Mouse (Mus musculus): ENCODE results near the gene Phactr2. TPM values are rescaled to one million over a fixed set of nuclear protein-coding genes. Genes with fewer than 3 reads are reported as not detected.

The Phactr2 gene
- total and polyA plus RNA-seq, 3 experiments: not detected

DNA sequence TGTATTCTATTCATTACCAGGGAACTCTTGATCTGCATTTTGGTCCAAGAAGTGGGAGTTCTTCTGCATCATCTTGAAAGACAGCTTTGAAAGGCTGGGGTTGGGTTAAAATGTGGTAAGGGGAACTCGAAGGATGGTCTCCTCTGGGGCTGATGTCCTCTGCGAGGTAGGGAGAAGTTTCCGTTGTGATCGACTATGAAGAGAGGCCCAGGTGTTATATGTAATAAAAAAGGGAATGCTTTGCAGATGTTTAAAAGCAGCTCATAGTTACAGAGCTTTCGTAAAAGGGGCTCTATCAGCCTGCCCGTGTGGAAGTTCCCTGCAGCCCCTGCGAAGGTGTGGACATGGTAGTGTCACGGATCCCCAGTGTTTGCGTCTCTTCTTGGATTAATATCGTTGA lies 50.2 kb downstream of the Phactr2 start:
- no peaks in the 10 kb centered on the region for H3K9me3 ChIP-seq (replicated peaks; ENCODE audit: insufficient read depth, low read length)
- no peaks in the 10 kb centered on the region for H3K27me3 ChIP-seq (ENCODE audit: control insufficient read depth in 1 of 2, insufficient read depth in 2 of 2, low read length in 2 of 2)
- no peak overlapping the region for H3K27ac ChIP-seq (ENCODE audit: control insufficient read depth, low read depth, low read length)
- TF ChIP-seq KAT2A (conservative IDR thresholded peaks at IDR 0.05; ENCODE audit: low read depth, low read length) (no peak), BHLHE40 (IDR thresholded peaks at IDR 0.05; ENCODE audit: borderline replicate concordance, low read depth, low read length) (no peak), MAX (IDR thresholded peaks at IDR 0.05; ENCODE audit: low read length) (no peak), POLR2A (IDR thresholded peaks at IDR 0.05; ENCODE audit: control insufficient read depth in 1 of 2, insufficient read depth in 1 of 2, low read depth in 1 of 2, low read length in 2 of 2, poor library complexity in 1 of 2) (no peak), MEF2A (IDR thresholded peaks at IDR 0.05; ENCODE audit: extremely low read depth, insufficient replicate concordance, low read depth, low read length, poor library complexity, severe bottlenecking) (no peak), MYB (IDR thresholded peaks at IDR 0.05; ENCODE audit: low read depth, low read length) (no peak), SIN3A (IDR thresholded peaks at IDR 0.05; ENCODE audit: low read length) (no peak), ZMIZ1 (IDR thresholded peaks at IDR 0.05; ENCODE audit: low read depth, low read length) (no peak)
- H3K9ac ChIP-seq (ENCODE audit: control insufficient read depth, low read depth, low read length, poor library complexity, severe bottlenecking): no peak overlapping the region
- no peak overlapping the region for H3K4me3 ChIP-seq (ENCODE audit: control insufficient read depth in 1 of 2, insufficient read depth in 1 of 2, low read depth in 2 of 2, low read length in 2 of 2)
- H3K4me1 ChIP-seq (ENCODE audit: control insufficient read depth in 1 of 2, insufficient read depth in 2 of 2, low read length in 2 of 2): no peaks in the 10 kb centered on the region
- H3K36me3 ChIP-seq (ENCODE audit: control insufficient read depth in 1 of 2, insufficient read depth in 2 of 2, low read length in 2 of 2): no peaks in the 10 kb centered on the region
- H3K79me2 ChIP-seq (ENCODE audit: control insufficient read depth, insufficient read depth, low read length, poor library complexity): no peaks in the 10 kb centered on the region
- DNase-seq (ENCODE audit: low read depth, low spot score): no peak

DNA sequence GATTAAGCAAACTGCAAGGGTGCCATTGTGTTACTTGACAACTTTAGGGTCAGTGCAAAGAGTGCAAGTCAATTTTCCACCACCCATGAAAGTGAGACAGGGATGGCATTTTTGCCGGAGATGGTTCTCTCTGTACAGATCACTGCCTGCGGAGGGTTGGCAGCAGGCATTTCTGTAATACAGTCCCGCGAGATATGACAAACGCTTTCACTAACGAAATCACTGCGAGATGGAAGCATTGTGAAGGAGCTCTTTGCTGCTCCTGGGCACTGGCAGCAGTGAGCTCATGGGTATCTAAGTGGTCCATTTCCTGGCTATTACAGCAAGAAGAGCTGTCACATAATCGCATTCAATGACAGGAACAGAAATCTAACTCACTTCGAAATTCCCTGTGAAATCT lies 52.1 kb downstream of the Phactr2 start:
- Histone ChIP-seq H3K27ac (ENCODE audit: control insufficient read depth, low read depth, low read length) (no peak overlapping the region), H3K4me1 (ENCODE audit: control insufficient read depth in 1 of 2, insufficient read depth in 2 of 2, low read length in 2 of 2) (no peaks in the 10 kb centered on the region), H3K9me3 (replicated peaks; ENCODE audit: insufficient read depth, low read length) (no peaks in the 10 kb centered on the region), H3K4me3 (ENCODE audit: control insufficient read depth in 1 of 2, insufficient read depth in 1 of 2, low read depth in 2 of 2, low read length in 2 of 2) (no peak overlapping the region), H3K9ac (ENCODE audit: control insufficient read depth, low read depth, low read length, poor library complexity, severe bottlenecking) (no peak overlapping the region), H3K79me2 (ENCODE audit: control insufficient read depth, insufficient read depth, low read length, poor library complexity) (no peaks in the 10 kb centered on the region), H3K27me3 (ENCODE audit: control insufficient read depth in 1 of 2, insufficient read depth in 2 of 2, low read length in 2 of 2) (no peaks in the 10 kb centered on the region), H3K36me3 (ENCODE audit: control insufficient read depth in 1 of 2, insufficient read depth in 2 of 2, low read length in 2 of 2) (no peaks in the 10 kb centered on the region)
- TF ChIP-seq MAFK (IDR thresholded peaks at IDR 0.05; ENCODE audit: borderline replicate concordance, low read depth, low read length): no peak
- no peak for TF ChIP-seq HCFC1 (IDR thresholded peaks at IDR 0.05; ENCODE audit: low read depth, low read length)
- TF ChIP-seq ZC3H11A (IDR thresholded peaks at IDR 0.05; ENCODE audit: low read depth, low read length): no peak
- TF ChIP-seq BHLHE40 (IDR thresholded peaks at IDR 0.05; ENCODE audit: borderline replicate concordance, low read depth, low read length): no peak
- TF ChIP-seq ZMIZ1 (IDR thresholded peaks at IDR 0.05; ENCODE audit: low read depth, low read length): no peak
- no peak for TF ChIP-seq ZKSCAN1 (IDR thresholded peaks at IDR 0.05; ENCODE audit: low read depth, low read length)
- TF ChIP-seq ETS1 (IDR thresholded peaks at IDR 0.05; ENCODE audit: low read depth, low read length): no peak
- no peak for TF ChIP-seq TBP (IDR thresholded peaks at IDR 0.05; ENCODE audit: low read depth, low read length)
- TF ChIP-seq TCF12 (IDR thresholded peaks at IDR 0.05; ENCODE audit: low read depth, low read length): no peak
- TF ChIP-seq UBTF (IDR thresholded peaks at IDR 0.05; ENCODE audit: borderline replicate concordance, insufficient read depth, low read depth, low read length): no peak
- TF ChIP-seq CHD2 (IDR thresholded peaks at IDR 0.05; ENCODE audit: low read length): no peak
- no peak for TF ChIP-seq RCOR1 (IDR thresholded peaks at IDR 0.05; ENCODE audit: low read depth, low read length)
- no peak for TF ChIP-seq USF2 (IDR thresholded peaks at IDR 0.05; ENCODE audit: borderline replicate concordance in 1 of 2, insufficient read depth in 1 of 2, low read depth in 1 of 2, low read length in 2 of 2)
- TF ChIP-seq POLR2AphosphoS5 (IDR thresholded peaks at IDR 0.05; ENCODE audit: borderline replicate concordance, low read depth, low read length): no peak
- TF ChIP-seq GATA1 (IDR thresholded peaks at IDR 0.05; ENCODE audit: low read depth, low read length): no peak
- TF ChIP-seq POLR2AphosphoS2 (IDR thresholded peaks at IDR 0.05; ENCODE audit: low read length): no peak
- TF ChIP-seq CTCF (IDR thresholded peaks at IDR 0.05 in 2 of 3, conservative IDR thresholded peaks at IDR 0.05 in 1 of 3; ENCODE audit: control insufficient read depth in 1 of 3, insufficient read depth in 1 of 3, low read depth in 2 of 3, low read length in 3 of 3, poor library complexity in 1 of 3, severe bottlenecking in 1 of 3): no peak
- TF ChIP-seq RAD21 (IDR thresholded peaks at IDR 0.05; ENCODE audit: low read depth, low read length): no peak
- TF ChIP-seq KAT2A (conservative IDR thresholded peaks at IDR 0.05; ENCODE audit: low read depth, low read length): no peak
- no peak for TF ChIP-seq EP300 (IDR thresholded peaks at IDR 0.05; ENCODE audit: low read depth in 1 of 2, low read length in 2 of 2)
- DNase-seq (ENCODE audit: low read depth, low spot score): no peak
